Mouse (Mus musculus) stomach, postnatal 0 days (tissue): Measurements from ENCODE around the gene Necap1. TPM values are rescaled to one million over a fixed set of nuclear protein-coding genes. Genes with fewer than 3 reads are reported as not detected.

Experiments
- ATAC-seq: fragments of 200-750 bp; cut with Nextera tagmentation; 2 replicates; pipeline ENCODE4 v1.8.0; 2017; ENCODE audit not compliant: low FRiP score, low TSS enrichment
- DNase-seq: peaks from one replicate; pipeline ENCODE4 v3.0.0-alpha.2; 2016; ENCODE audit warnings: low spot score
- H3K27ac ChIP-seq: fragments of 300-500 bp; sonication (generic); replicated peaks from 2 replicates; pipeline ENCODE4 v1.5.1; 2014; ENCODE audit warnings: mild to moderate bottlenecking, control low read depth
- H3K27me3 ChIP-seq: fragments of 300-500 bp; sonication (generic); 2 replicates; pipeline ENCODE4 v1.6.1; 2014; ENCODE audit warnings: low read length; ENCODE audit not compliant: control insufficient read depth, insufficient read depth
- H3K36me3 ChIP-seq: fragments of 300-500 bp; sonication (generic); 2 replicates; pipeline ENCODE4 v1.6.1; 2014; ENCODE audit warnings: low read length, mixed read lengths; ENCODE audit not compliant: control insufficient read depth, insufficient read depth
- H3K4me1 ChIP-seq: fragments of 300-500 bp; sonication (generic); replicated peaks from 2 replicates; pipeline ENCODE4 v1.6.1; 2014; ENCODE audit warnings: antibody characterized with exemption; ENCODE audit not compliant: control insufficient read depth, insufficient read depth
- H3K4me2 ChIP-seq: fragments of 300-500 bp; sonication (generic); replicated peaks from 2 replicates; pipeline ENCODE4 v1.6.1; 2014; ENCODE audit warnings: low read depth, mild to moderate bottlenecking, control low read depth, moderate library complexity
- H3K4me3 ChIP-seq: fragments of 300-500 bp; sonication (generic); 2 replicates; pipeline ENCODE4 v1.5.1; 2014; ENCODE audit warnings: low read depth, low read length, control low read depth
- H3K9ac ChIP-seq: fragments of 300-500 bp; sonication (generic); 2 replicates; pipeline ENCODE4 v1.6.1; 2014; ENCODE audit warnings: mild to moderate bottlenecking, low read length, control low read depth, mixed read lengths
- H3K9me3 ChIP-seq: fragments of 300-500 bp; sonication (generic); 2 replicates; pipeline ENCODE4 v1.6.1; 2016; ENCODE audit warnings: low read length; ENCODE audit not compliant: control insufficient read depth
- CTCF ChIP-seq: IDR thresholded peaks from 2 replicates; pipeline ENCODE4 v1.5.1; 2016; ENCODE audit warnings: antibody characterized with exemption, low read depth, mild to moderate bottlenecking, moderate library complexity
- EP300 ChIP-seq: optimal IDR thresholded peaks from 2 replicates; pipeline ENCODE3; 2016; ENCODE audit warnings: antibody characterized with exemption
- WGBS: fragments of 180-500 bp; shearing (Covaris S2); extraction: QIAGEN DNeasy Blood & Tissue Kit; methylation state at CpG from one replicate; pipeline ENCODE4 v1.1.7; 2014; 5-methylcytosine and 5-hydroxymethylcytosine counted together
- polyA plus RNA-seq: library from polyadenylated mRNA; unstranded; fragments of >200 nt; fragmentation: Nextera tagmentation; extraction: Ambion mirVana; gene quantifications from 2 replicates; pipeline ENCODE4 v1.2.1, GENCODE M21; 2015

The Necap1 gene
- polyA plus RNA-seq: 29.1 and 29.8 TPM in 2 replicates

GRCm38 (mm10) chr6:122873871-122874719, at the start of gene Necap1:
TSS of gene Necap1 (plus strand) at chr6:122874474.
- TF ChIP-seq EP300: peak; percentile 50
- peak; percentile 87 for TF ChIP-seq CTCF

DNA sequence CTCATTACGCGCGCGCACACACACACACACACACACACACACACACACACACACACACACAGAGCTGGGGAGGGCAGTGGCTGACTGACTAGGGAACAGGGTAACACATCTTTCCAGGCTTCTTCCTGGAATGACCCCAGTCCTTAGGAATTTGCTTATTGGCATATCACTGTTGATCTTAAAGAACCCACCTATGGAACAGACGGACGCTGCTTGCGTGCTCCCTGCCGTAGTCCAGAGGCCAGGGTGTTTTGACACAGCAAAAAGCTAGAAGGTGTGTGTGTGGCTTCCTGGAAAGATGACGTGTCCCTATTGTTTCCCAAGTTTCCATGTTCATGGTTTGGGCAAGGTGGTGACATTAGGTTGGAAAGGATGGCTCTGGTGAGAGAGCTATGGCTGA, 49.1 kb upstream of the Necap1 start:
- H3K36me3 ChIP-seq: peaks cover 7% of the 10 kb centered on the region
- no peaks in the 10 kb centered on the region for H3K9me3 ChIP-seq
- no peak overlapping the region for H3K9ac ChIP-seq
- TF ChIP-seq CTCF (no peak), EP300 (no peak)
- peak; percentile 58 for DNase-seq
- no peaks in the 10 kb centered on the region for H3K27me3 ChIP-seq
- H3K4me2 ChIP-seq: peak overlapping the region; percentile 79
- 76% methylated on average over 9 of the region's 9 CpGs for WGBS
- peak overlapping the region; percentile 90; the same call in 1 of the 2 replicates for H3K27ac ChIP-seq
- peaks cover 15% of the 10 kb centered on the region for H3K4me1 ChIP-seq
- peak; percentile 73 for ATAC-seq
- H3K4me3 ChIP-seq: no peak overlapping the region

More at GRCm38 (mm10) chr6:122873871-122874719, at the start of gene Necap1:
- H3K9ac ChIP-seq: peak within 1 kb of the TSS; percentile 92
- H3K27me3 ChIP-seq: no peaks in the 10 kb centered on the region
- no peaks in the 10 kb centered on the region for H3K4me1 ChIP-seq
- peak; percentile 97 for DNase-seq
- 6% methylated on average over 42 of the region's 43 CpGs for WGBS
- H3K4me3 ChIP-seq: peak within 1 kb of the TSS; percentile 96
- H3K36me3 ChIP-seq: 0 out of 2 replicates have a peak, but pooled peaks cover 2% of the 10 kb centered on the region
- no peaks in the 10 kb centered on the region for H3K9me3 ChIP-seq
- peak; percentile 98 for ATAC-seq
- H3K27ac ChIP-seq: peak within 1 kb of the TSS; percentile 92
- H3K4me2 ChIP-seq: peak within 1 kb of the TSS; percentile 66

GRCm38 (mm10) chr6:122825923-122826742, 48.1 kb upstream of the Necap1 start:
- DNase-seq (peak; percentile 88), ATAC-seq (peak; percentile 92)
- H3K9me3 ChIP-seq: no peaks in the 10 kb centered on the region
- 5% methylated on average over 25 of the region's 29 CpGs for WGBS
- peak overlapping the region; percentile 90 for H3K27ac ChIP-seq
- H3K36me3 ChIP-seq: peaks cover 7% of the 10 kb centered on the region
- peak overlapping the region; percentile 39 for H3K4me3 ChIP-seq
- H3K27me3 ChIP-seq: no peaks in the 10 kb centered on the region
- peaks cover 13% of the 10 kb centered on the region for H3K4me1 ChIP-seq
- H3K9ac ChIP-seq: peak overlapping the region; percentile 58
- peak overlapping the region; percentile 79 for H3K4me2 ChIP-seq
- no peak for TF ChIP-seq EP300
- no peak for TF ChIP-seq CTCF

DNA sequence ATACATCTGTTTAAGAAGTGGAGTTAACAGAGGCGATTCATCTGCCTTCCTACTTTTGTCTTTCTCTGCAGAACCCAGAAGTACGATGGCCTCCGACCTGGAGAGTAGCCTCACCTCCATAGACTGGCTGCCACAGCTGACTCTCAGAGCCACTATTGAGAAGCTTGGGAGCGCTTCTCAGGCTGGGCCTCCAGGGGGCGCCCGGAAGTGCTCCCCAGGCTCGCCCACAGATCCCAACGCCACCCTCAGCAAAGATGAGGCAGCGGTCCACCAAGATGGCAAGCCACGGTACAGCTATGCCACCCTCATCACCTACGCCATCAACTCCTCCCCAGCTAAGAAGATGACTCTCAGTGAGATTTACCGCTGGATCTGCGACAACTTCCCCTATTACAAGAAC, 46.2 kb upstream of the Necap1 start:
- Histone ChIP-seq H3K27me3 (no peaks in the 10 kb centered on the region), H3K9ac (no peak overlapping the region), H3K27ac (no peak overlapping the region), H3K9me3 (no peaks in the 10 kb centered on the region), H3K4me3 (no peak overlapping the region), H3K4me2 (no peak overlapping the region), H3K4me1 (peaks cover 8% of the 10 kb centered on the region; the same call in 1 of the 2 replicates), H3K36me3 (peaks cover 14% of the 10 kb centered on the region)
- ATAC-seq (no peak), DNase-seq (peak; percentile 38)
- TF ChIP-seq CTCF: peak; percentile 61
- TF ChIP-seq EP300: no peak
- 61% methylated on average over 13 of the region's 13 CpGs for WGBS

DNA sequence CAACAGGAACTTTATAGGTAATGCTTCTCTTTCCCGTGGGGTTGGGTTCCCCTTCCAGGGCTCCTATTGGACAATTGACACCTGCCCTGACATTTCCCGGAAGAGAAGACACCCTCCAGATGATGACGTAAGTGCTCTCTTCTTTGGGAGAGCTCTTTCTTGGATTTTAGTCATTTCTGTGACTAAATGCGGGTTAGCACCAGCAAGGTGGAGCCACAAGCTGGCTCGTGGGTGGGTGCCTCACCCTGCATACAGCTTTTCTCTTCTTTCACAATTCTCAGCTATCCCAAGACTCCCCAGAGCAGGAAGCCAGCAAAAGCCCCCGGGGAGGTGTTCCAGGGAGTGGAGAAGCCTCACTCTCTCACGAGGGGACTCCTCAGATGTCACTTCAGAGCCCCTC, 41.4 kb upstream of the Necap1 start:
- H3K4me2 ChIP-seq: no peak overlapping the region
- ATAC-seq (no peak), DNase-seq (no peak)
- no peak overlapping the region for H3K27ac ChIP-seq
- no peaks in the 10 kb centered on the region for H3K9me3 ChIP-seq
- 71% methylated on average over 7 of the region's 7 CpGs for WGBS
- H3K9ac ChIP-seq: no peak overlapping the region
- TF ChIP-seq EP300 (no peak), CTCF (no peak)
- H3K36me3 ChIP-seq: peaks cover 46% of the 10 kb centered on the region
- H3K4me1 ChIP-seq: no peaks in the 10 kb centered on the region
- H3K4me3 ChIP-seq: no peak overlapping the region
- no peaks in the 10 kb centered on the region for H3K27me3 ChIP-seq
